9 mouse cellular contexts compared by ENCODE assay signal in the genomic region with DNA sequence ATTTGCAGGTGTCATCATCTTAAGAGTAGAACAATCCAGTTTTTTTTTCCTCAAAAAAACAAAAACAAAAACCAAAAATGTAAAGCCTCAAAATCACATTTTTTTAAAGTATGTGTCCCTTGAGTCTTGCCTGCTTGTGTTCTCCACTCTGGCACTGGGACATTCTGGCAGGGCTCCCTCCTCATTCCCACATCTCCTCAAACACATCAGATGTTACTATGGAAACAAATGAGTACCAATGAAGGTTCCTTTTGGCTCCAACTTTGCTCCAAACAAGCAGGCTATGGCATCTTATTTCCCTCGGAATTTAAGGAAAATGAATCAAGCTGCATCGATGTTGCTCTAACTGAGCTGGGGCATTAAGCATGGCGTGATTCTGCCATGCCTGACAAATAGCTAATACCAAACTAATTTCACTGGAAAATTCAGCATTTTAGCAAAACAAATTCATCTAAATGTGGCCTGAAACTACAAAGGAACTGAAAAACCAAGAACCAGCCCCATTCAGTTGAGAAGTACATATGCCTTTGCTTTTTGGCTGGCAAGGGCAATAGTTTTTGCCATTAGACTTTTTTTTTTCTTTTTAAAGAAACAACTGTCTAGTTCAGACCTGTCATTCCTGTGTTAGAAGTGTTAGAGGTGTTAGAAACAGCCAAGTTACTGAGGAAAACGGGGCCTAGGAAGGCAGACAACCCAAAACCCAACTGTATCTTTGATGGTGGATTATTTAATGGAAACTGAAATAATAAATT.
DNase-seq lines count a peak whose midpoint lies in the region; TF ChIP-seq lines count a peak whose summit lies in the region.
"Had no signal": no experiment of that assay in that cellular context is flagged by ENCODE, and none has a peak within 500 bp of the region (broad histone marks: within the 10 kb centered on the region; RNA-seq: fewer than 3 reads in every experiment).

No protein-coding gene starts in this region.

- DNase-seq in layer of hippocampus, adult 11-12 months (ENCODE audit: low spot score) = peak; percentile 20
- no peak for DNase-seq in layer of hippocampus, adult 9-10 months (ENCODE audit: low spot score)
- peak; percentile 24 to 60 for DNase-seq in frontal cortex, adult 2 months (ENCODE audit: extremely low spot score in 1 of 2, low spot score in 1 of 2)
- DNase-seq in left cerebral cortex, adult 2 months (ENCODE audit: extremely low spot score in 1 of 2, low spot score in 2 of 2) = peak; percentile 12 to 31
- peak; percentile 32 for DNase-seq in telencephalon, adult 2 months (ENCODE audit: low read depth, low spot score)
- no peak for DNase-seq in adrenal gland, postnatal 25 days
- DNase-seq in urinary bladder, postnatal 25 days (ENCODE audit: low spot score) = no peak
- DNase-seq: cerebellum, postnatal 25 days; kidney, adult 11 months had no signal

- no peak overlapping the region for H3K27ac ChIP-seq in left cerebral cortex, adult 2 months

- intact Hi-C loops in left cerebral cortex, adult 2 months (cut with DNase I) = no loop called here

- no peak for TF ChIP-seq CTCF in left cerebral cortex, adult 2 months (IDR thresholded peaks at IDR 0.05)

- H3K4me3 ChIP-seq in left cerebral cortex, adult 2 months = no peak overlapping the region

Comparison
In these comparisons a context has a peak if more than half of its experiments do, and no peak if none do; other contexts are left out.
1. DNase-seq: peak in layer of hippocampus, adult 11-12 months (single experiment), frontal cortex, adult 2 months (2 of 2), left cerebral cortex, adult 2 months (2 of 2) and telencephalon, adult 2 months (single experiment); none in layer of hippocampus, adult 9-10 months (single experiment), adrenal gland, postnatal 25 days (single experiment) and urinary bladder, postnatal 25 days (single experiment).